Mouse (Mus musculus) CH12.LX (cell line): Measurements from ENCODE around the gene Ppp1r13l. TPM values are rescaled to one million over a fixed set of nuclear protein-coding genes. Genes with fewer than 3 reads are reported as not detected.

ENCODE experiments used
- DNase-seq: peaks from one replicate; pipeline ENCODE4 v3.0.0-alpha.2; 2013; ENCODE audit errors: extremely low read depth
- H3K27ac ChIP-seq: 2 replicates; pipeline ENCODE4 v1.5.1; 2012; ENCODE audit warnings: low read depth, mild to moderate bottlenecking, control low read depth, moderate library complexity; ENCODE audit not compliant: insufficient read depth
- H3K27me3 ChIP-seq: replicated peaks from 2 replicates; pipeline ENCODE3; 2012; ENCODE audit warnings: inconsistent platforms
- H3K36me3 ChIP-seq, 2 experiments: replicated peaks in 1 of 2; 2 replicates each; pipeline versions ENCODE3 to v1.6.1; 2012; ENCODE audit warnings: inconsistent platforms in 1 of 2, low read length in 1 of 2, mild to moderate bottlenecking in 1 of 2, mixed read lengths in 1 of 2, moderate library complexity in 1 of 2; ENCODE audit not compliant: control insufficient read depth in 1 of 2, insufficient read depth in 1 of 2
- H3K4me1 ChIP-seq, 2 experiments: 2 replicates each; pipeline ENCODE4 v1.6.1; 2012; ENCODE audit warnings: inconsistent platforms in 1 of 2, moderate library complexity in 1 of 2; ENCODE audit not compliant: insufficient read depth in 2 of 2, control insufficient read depth in 1 of 2
- H3K4me2 ChIP-seq: 2 replicates; pipeline ENCODE4 v1.6.1; 2012; ENCODE audit warnings: low read depth, mild to moderate bottlenecking, control low read depth; ENCODE audit not compliant: poor library complexity, insufficient read depth, severe bottlenecking
- H3K4me3 ChIP-seq, 3 experiments: fragments of 150-350 bp in 1 of 3; sonication (generic) in 1 of 3; replicated peaks in 1 of 3; 2 replicates each; pipeline versions ENCODE3 to v1.5.1; 2011 to 2012; ENCODE audit warnings: low read depth in 2 of 3, low read length in 2 of 3, mild to moderate bottlenecking in 2 of 3, moderate library complexity in 2 of 3, control low read depth in 1 of 3, improper control_type of control experiment in 1 of 3, inconsistent platforms in 1 of 3, mixed read lengths in 1 of 3; ENCODE audit not compliant: poor library complexity in 1 of 3
- H3K79me2 ChIP-seq: replicated peaks from 2 replicates; pipeline ENCODE4 v1.6.1; 2012; ENCODE audit warnings: mild to moderate bottlenecking, moderate library complexity; ENCODE audit not compliant: control insufficient read depth, poor library complexity, insufficient read depth, severe bottlenecking; ENCODE audit errors: extremely low read depth
- H3K9ac ChIP-seq: 2 replicates; pipeline ENCODE4 v1.6.1; 2012; ENCODE audit warnings: low read depth, mild to moderate bottlenecking, control low read depth, moderate library complexity; ENCODE audit not compliant: insufficient read depth
- H3K9me3 ChIP-seq: replicated peaks from 2 replicates; pipeline ENCODE3; 2012; ENCODE audit warnings: low read length, inconsistent platforms, mixed read lengths
- BHLHE40 ChIP-seq: IDR thresholded peaks from 2 replicates; pipeline ENCODE4 v1.6.1; 2011; ENCODE audit warnings: mild to moderate bottlenecking, low read depth, low read length, improper control_type of control experiment
- CHD1 ChIP-seq: IDR thresholded peaks from 2 replicates; pipeline ENCODE4 v1.6.1; 2012; ENCODE audit warnings: low read depth, low read length, improper control_type of control experiment, inconsistent platforms
- CHD2 ChIP-seq: IDR thresholded peaks from 2 replicates; pipeline ENCODE4 v1.6.1; 2011; ENCODE audit warnings: low read length, improper control_type of control experiment
- CTCF ChIP-seq, 2 experiments: IDR thresholded peaks in 1 of 2; conservative IDR thresholded peaks in 1 of 2; 2 replicates each; pipeline ENCODE4 v1.5.1; 2011 to 2012; ENCODE audit warnings: low read depth in 2 of 2, low read length in 2 of 2, improper control_type of control experiment in 1 of 2, inconsistent platforms in 1 of 2, mild to moderate bottlenecking in 1 of 2, moderate library complexity in 1 of 2
- E2F4 ChIP-seq: IDR thresholded peaks from 2 replicates; pipeline ENCODE4 v1.6.1; 2011; ENCODE audit warnings: low read depth, low read length, improper control_type of control experiment; ENCODE audit not compliant: insufficient replicate concordance
- EP300 ChIP-seq: IDR thresholded peaks from 2 replicates; pipeline ENCODE4 v1.6.1; 2011; ENCODE audit warnings: low read length, improper control_type of control experiment
- ETS1 ChIP-seq: conservative IDR thresholded peaks from 2 replicates; pipeline ENCODE4 v1.6.1; 2012; ENCODE audit warnings: low read depth, mild to moderate bottlenecking, inconsistent platforms, low read length, improper control_type of control experiment, moderate library complexity
- GABPA ChIP-seq: IDR thresholded peaks from 2 replicates; pipeline ENCODE4 v1.6.1; 2012; ENCODE audit warnings: low read depth, low read length, improper control_type of control experiment, inconsistent platforms; ENCODE audit not compliant: insufficient replicate concordance
- HCFC1 ChIP-seq: IDR thresholded peaks from 2 replicates; pipeline ENCODE4 v1.6.1; 2012; ENCODE audit warnings: low read depth, mild to moderate bottlenecking, inconsistent platforms, low read length, improper control_type of control experiment
- IRF4 ChIP-seq: IDR thresholded peaks from 2 replicates; pipeline ENCODE4 v1.6.1; 2014; ENCODE audit warnings: low read depth, mild to moderate bottlenecking, inconsistent platforms, low read length, improper control_type of control experiment
- JUN ChIP-seq: IDR thresholded peaks from 2 replicates; pipeline ENCODE4 v1.6.1; 2011; ENCODE audit warnings: low read depth, mild to moderate bottlenecking, low read length, improper control_type of control experiment, moderate library complexity; ENCODE audit not compliant: insufficient read depth
- JUND ChIP-seq: conservative IDR thresholded peaks from 2 replicates; pipeline ENCODE4 v1.6.1; 2011; ENCODE audit warnings: low read depth, low read length, improper control_type of control experiment
- KAT2A ChIP-seq: IDR thresholded peaks from 2 replicates; pipeline ENCODE4 v1.6.1; 2012; ENCODE audit warnings: low read length, improper control_type of control experiment, inconsistent platforms; ENCODE audit not compliant: insufficient replicate concordance
- MAFK ChIP-seq: IDR thresholded peaks from 2 replicates; pipeline ENCODE4 v1.6.1; 2011; ENCODE audit warnings: low read length, improper control_type of control experiment; ENCODE audit not compliant: insufficient replicate concordance
- MAX ChIP-seq: IDR thresholded peaks from 2 replicates; pipeline ENCODE4 v1.6.1; 2011; ENCODE audit warnings: low read length, improper control_type of control experiment
- MAZ ChIP-seq: IDR thresholded peaks from 2 replicates; pipeline ENCODE4 v1.6.1; 2012; ENCODE audit warnings: low read depth, mild to moderate bottlenecking, inconsistent platforms, low read length, improper control_type of control experiment, moderate library complexity
- MEF2A ChIP-seq: IDR thresholded peaks from 2 replicates; pipeline ENCODE4 v1.6.1; 2014; ENCODE audit warnings: low read depth, mild to moderate bottlenecking, inconsistent platforms, low read length, improper control_type of control experiment, borderline replicate concordance
- MXI1 ChIP-seq: IDR thresholded peaks from 2 replicates; pipeline ENCODE4 v1.6.1; 2011; ENCODE audit warnings: mild to moderate bottlenecking, low read depth, low read length, improper control_type of control experiment
- MYC ChIP-seq: IDR thresholded peaks from 2 replicates; pipeline ENCODE4 v1.6.1; 2011; ENCODE audit warnings: low read depth, mild to moderate bottlenecking, improper control_type of control experiment, low read length
- NELFE ChIP-seq: IDR thresholded peaks from 2 replicates; pipeline ENCODE4 v1.6.1; 2011; ENCODE audit warnings: low read depth, low read length, improper control_type of control experiment
- NRF1 ChIP-seq: IDR thresholded peaks from 2 replicates; pipeline ENCODE4 v1.6.1; 2014; ENCODE audit warnings: low read depth, mild to moderate bottlenecking, inconsistent platforms, low read length, improper control_type of control experiment, moderate library complexity
- PAX5 ChIP-seq: IDR thresholded peaks from 2 replicates; pipeline ENCODE4 v1.6.1; 2012; ENCODE audit warnings: low read length, inconsistent platforms, mixed read lengths
- POLR2A ChIP-seq: IDR thresholded peaks from 2 replicates; pipeline ENCODE4 v1.6.1; 2011; ENCODE audit warnings: low read depth, mild to moderate bottlenecking, improper control_type of control experiment, low read length
- POLR2AphosphoS2 ChIP-seq: IDR thresholded peaks from 2 replicates; pipeline ENCODE4 v1.6.1; 2011; ENCODE audit warnings: low read depth, low read length, improper control_type of control experiment
- RAD21 ChIP-seq: IDR thresholded peaks from 2 replicates; pipeline ENCODE4 v1.6.1; 2011; ENCODE audit warnings: low read depth, mild to moderate bottlenecking, low read length, improper control_type of control experiment, moderate library complexity
- SIN3A ChIP-seq: IDR thresholded peaks from 2 replicates; pipeline ENCODE4 v1.6.1; 2012; ENCODE audit warnings: low read length, improper control_type of control experiment, inconsistent platforms
- SMC3 ChIP-seq: IDR thresholded peaks from 2 replicates; pipeline ENCODE4 v1.6.1; 2011; ENCODE audit warnings: low read depth, low read length, improper control_type of control experiment
- TBP ChIP-seq: conservative IDR thresholded peaks from 2 replicates; pipeline ENCODE4 v1.6.1; 2011; ENCODE audit warnings: low read depth, low read length, improper control_type of control experiment
- TCF12 ChIP-seq: IDR thresholded peaks from 2 replicates; pipeline ENCODE4 v1.6.1; 2014; ENCODE audit warnings: low read depth, mild to moderate bottlenecking, inconsistent platforms, low read length, improper control_type of control experiment
- UBTF ChIP-seq: IDR thresholded peaks from 2 replicates; pipeline ENCODE4 v1.6.1; 2012; ENCODE audit warnings: low read depth, mild to moderate bottlenecking, inconsistent platforms, low read length, improper control_type of control experiment, moderate library complexity
- USF1 ChIP-seq: IDR thresholded peaks from 2 replicates; pipeline ENCODE4 v1.6.1; 2014; ENCODE audit warnings: low read depth, mild to moderate bottlenecking, inconsistent platforms, low read length, improper control_type of control experiment
- USF2 ChIP-seq: conservative IDR thresholded peaks from 2 replicates; pipeline ENCODE4 v1.6.1; 2011; ENCODE audit warnings: low read depth, low read length, improper control_type of control experiment
- ZC3H11A ChIP-seq: IDR thresholded peaks from 2 replicates; pipeline ENCODE4 v1.6.1; 2012; ENCODE audit warnings: low read depth, mild to moderate bottlenecking, inconsistent platforms, low read length, improper control_type of control experiment
- ZKSCAN1 ChIP-seq: IDR thresholded peaks from 2 replicates; pipeline ENCODE4 v1.6.1; 2012; ENCODE audit warnings: low read depth, inconsistent platforms, low read length, improper control_type of control experiment, borderline replicate concordance
- ZMIZ1 ChIP-seq: IDR thresholded peaks from 2 replicates; pipeline ENCODE4 v1.6.1; 2012; ENCODE audit warnings: low read depth, mild to moderate bottlenecking, inconsistent platforms, low read length, improper control_type of control experiment
- dilution Hi-C: fragments of 300-500 bp; cut with MboI; formaldehyde crosslinking; loops from 2 replicates; pipeline ENCODE4 v1.14.3; 2020; ENCODE audit warnings: low sequenced_read_pairs; ENCODE audit not compliant: extremely low pct_unique_long_range_greater_than_20kb, extremely low pct_ligation_motif_present
- in situ Hi-C: fragments of 300-500 bp; cut with MboI; formaldehyde crosslinking; loops from 3 replicates; pipeline ENCODE4 v1.14.3; 2019; ENCODE audit warnings: low sequenced_read_pairs, low pct_ligation_motif_present, low pct_unique_long_range_greater_than_20kb, mixed read lengths
- polyA plus RNA-seq: library from polyadenylated mRNA; unstranded; fragments of >175 nt; gene quantifications from 2 replicates; pipeline ENCODE4 v1.2.1, GENCODE M21; 2012; ENCODE audit warnings: low read depth; ENCODE audit not compliant: insufficient read length
- total RNA-seq, 2 experiments: library from RNA; depleted of rRNA; stranded (reverse); fragments of 300-350 nt in 1 of 2; fragments of >200 nt in 1 of 2; gene quantifications; 2 replicates each; pipeline ENCODE4 v1.2.3; 2012 to 2014

Gene Ppp1r13l
- total and polyA plus RNA-seq, 3 experiments: 0.11 to 1.3 (median 0.68) TPM

GRCm38 (mm10) chr7:19344237-19344847 lies 15.2 kb upstream of the Ppp1r13l start, which contains the start of gene Ercc1 (continued):
- TF ChIP-seq MAZ (no peak), EP300 (peak; percentile 57), MXI1 (no peak; the same call in 1 of the 2 replicates)

GRCm38 (mm10) chr7:19344938-19345471 lies 14.5 kb upstream of the Ppp1r13l start:
- peak overlapping the region; percentile 85 for H3K4me2 ChIP-seq
- peaks cover 19% of the 10 kb centered on the region for H3K27me3 ChIP-seq
- H3K36me3 ChIP-seq: peaks cover 10 to 26% of the 10 kb centered on the region in 2 experiments
- peak overlapping the region; percentile 75 for H3K27ac ChIP-seq
- dilution Hi-C loops: no loop called here
- in situ Hi-C loops: loop anchor here (5.0 kb wide), 1 partner anchor 38 kb away; no protein-coding TSS in a partner anchor
- peaks cover 4 to 37% of the 10 kb centered on the region in 2 experiments; a peak in 3 of 4 replicates for H3K4me1 ChIP-seq
- no peaks in the 10 kb centered on the region for H3K79me2 ChIP-seq
- peak overlapping the region; percentile 60 to 71 (median 62) for H3K4me3 ChIP-seq
- no peaks in the 10 kb centered on the region for H3K9me3 ChIP-seq
- peak; percentile 99 for DNase-seq
- peak overlapping the region; percentile 53 for H3K9ac ChIP-seq
- TF ChIP-seq MAZ (0 out of 2 replicates have a peak, but pooled peaks have one; percentile 41), ETS1 (peak; percentile 32; the same call in 1 of the 2 replicates), MEF2A (peak; percentile 70; the same call in 1 of the 2 replicates), E2F4 (peak; percentile 57; the same call in 1 of the 2 replicates), ZC3H11A (no peak), USF2 (no peak), SMC3 (no peak), PAX5 (no peak), CTCF (conservative IDR thresholded peaks at IDR 0.05 in 1 of 2, IDR thresholded peaks at IDR 0.05 in 1 of 2; ENCODE audit: low read depth in 2 of 2, low read length in 2 of 2) (no peak), UBTF (0 out of 2 replicates have a peak, but pooled peaks have one; percentile 29), NELFE (peak; percentile 68), EP300 (no peak), USF1 (no peak), GABPA (peak; percentile 89), MXI1 (peak; percentile 77), IRF4 (peak; percentile 59), POLR2A (peak; percentile 54; the same call in 1 of the 2 replicates), HCFC1 (peak; percentile 97), MAFK (no peak), RAD21 (no peak), CHD1 (no peak), ZMIZ1 (no peak), NRF1 (0 out of 2 replicates have a peak, but pooled peaks have one; percentile 6), JUND (no peak), TCF12 (peak; percentile 80), MYC (no peak), CHD2 (peak; percentile 61; the same call in 1 of the 2 replicates), KAT2A (peak; percentile 85; the same call in 1 of the 2 replicates), ZKSCAN1 (no peak), SIN3A (peak; percentile 85), TBP (peak; percentile 73), POLR2AphosphoS2 (no peak), BHLHE40 (peak; percentile 6; the same call in 1 of the 2 replicates), JUN (no peak), MAX (no peak; the same call in 1 of the 2 replicates)
